Mouse (Mus musculus): Measurements from ENCODE around the gene Rap2b.

The Rap2b gene

DNA sequence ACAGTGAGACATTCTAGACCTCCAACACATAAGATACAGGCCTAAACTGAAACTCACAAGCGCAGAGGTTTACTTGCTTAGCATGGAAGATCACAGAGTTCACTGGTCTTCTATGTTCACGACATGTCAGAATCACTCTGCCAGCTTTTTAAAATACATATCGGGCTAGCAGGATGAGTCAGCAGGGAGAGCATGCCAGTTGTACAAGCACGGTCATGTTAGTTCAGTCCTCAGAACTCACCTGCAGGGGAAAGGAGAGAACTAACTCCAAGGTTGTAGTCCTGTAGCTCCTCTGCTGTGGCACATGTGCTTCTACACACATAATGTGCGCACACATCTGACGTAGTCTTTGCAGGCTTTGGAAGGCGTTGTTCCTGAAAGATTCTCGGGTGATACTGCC lies 14.6 kb downstream of the Rap2b start:
- no peak for DNase-seq (ENCODE audit: low spot score in 2 of 2)

DNA sequence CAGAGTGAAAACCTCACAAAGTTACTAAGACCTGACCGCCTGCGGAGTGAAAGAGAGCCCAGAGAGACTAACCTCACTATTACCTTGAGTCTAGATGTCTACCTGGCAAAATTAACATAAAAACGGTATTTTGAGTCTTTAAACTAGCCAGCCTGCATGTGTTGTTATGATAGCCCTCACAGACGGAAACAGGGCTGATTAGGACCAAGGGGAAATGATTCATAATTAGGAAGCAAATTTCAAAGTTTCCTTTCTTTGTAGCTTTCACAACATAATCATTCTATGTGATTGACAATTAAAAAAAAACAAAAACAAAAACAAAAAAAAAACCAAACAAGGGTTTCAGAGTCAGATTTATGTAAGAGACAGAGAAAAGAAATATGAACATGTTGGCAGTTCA lies 24.9 kb downstream of the Rap2b start:
- no peak for DNase-seq (ENCODE audit: low spot score in 2 of 2)

- no peak for DNase-seq (ENCODE audit: low spot score in 2 of 2)
Measured at GRCm38 (mm10) chr3:61391564-61391963, 30.1 kb downstream of the Rap2b start.

GRCm38 (mm10) chr3:61392881-61393280 lies 31.4 kb downstream of the Rap2b start:
- DNase-seq (ENCODE audit: low spot score in 2 of 2) = no peak

GRCm38 (mm10) chr3:61393520-61393919 lies 32.1 kb downstream of the Rap2b start:
- no peak for DNase-seq (ENCODE audit: low spot score in 2 of 2)

DNA sequence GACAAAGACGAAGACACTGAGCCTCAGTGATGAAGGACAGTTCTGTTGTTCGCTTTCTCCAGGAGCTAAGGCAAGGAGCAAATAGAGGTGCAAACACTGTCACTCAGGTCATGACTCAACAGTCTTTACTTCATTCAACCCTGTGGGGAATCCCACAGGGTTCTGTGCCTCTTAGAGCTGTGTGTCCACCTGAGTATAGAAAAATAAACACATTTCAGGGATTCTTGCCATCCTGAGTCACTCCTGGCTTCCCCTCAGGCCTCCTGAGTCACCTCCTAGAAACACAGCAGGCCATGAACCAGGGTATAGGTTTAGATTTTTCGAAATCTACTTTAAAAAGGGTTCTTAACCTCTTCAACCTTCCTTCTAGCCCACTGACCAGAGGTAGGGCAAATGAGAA lies 33.9 kb downstream of the Rap2b start:
- no peak for DNase-seq (ENCODE audit: low spot score in 2 of 2)

DNA sequence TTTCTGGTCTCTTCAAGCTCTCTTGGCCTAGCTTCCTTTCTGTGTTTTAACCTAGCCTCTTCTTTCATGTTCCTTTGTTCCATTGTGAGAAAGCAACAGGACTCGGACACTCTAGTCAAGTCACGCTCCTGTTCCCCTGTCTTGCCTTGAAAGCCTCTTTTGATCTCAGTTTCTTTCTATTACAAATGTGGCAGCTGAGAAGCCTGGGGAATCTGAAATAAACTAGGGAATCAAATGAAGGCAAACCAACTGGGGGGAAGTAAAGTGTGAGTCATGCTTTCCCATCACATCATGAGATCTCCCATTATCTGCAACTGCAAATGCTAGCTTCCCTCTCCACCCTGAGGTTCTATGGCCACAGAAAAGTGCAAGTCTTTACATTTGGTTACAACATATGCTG lies 35.3 kb downstream of the Rap2b start:
- DNase-seq (ENCODE audit: low spot score in 2 of 2) = no peak

DNA sequence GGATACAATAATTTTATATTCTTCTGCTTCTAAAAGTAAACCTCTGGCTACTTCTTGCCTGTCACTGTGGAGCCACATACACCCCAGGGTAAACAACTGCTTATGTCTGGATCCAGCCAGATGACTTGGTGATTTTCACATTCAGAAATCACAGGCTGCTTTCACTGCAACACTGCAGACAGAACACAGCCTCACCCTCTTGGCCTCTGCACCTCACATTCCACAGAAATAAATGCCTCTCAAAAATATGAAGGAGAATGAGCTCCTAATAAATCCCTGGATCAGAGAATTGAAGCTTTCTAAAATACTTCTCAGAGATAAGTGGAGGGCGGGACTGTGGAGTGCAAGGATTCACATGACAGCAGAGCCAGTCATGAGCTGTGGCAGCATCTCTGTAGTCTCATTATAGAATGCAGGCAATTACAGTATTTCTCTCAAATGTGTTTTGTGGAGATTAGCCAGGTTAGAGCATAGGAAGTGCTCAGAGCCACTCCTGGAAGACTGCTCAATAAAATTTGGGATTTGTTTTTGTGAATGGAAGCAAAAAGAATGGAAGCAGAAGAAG lies 39.5 kb downstream of the Rap2b start:
- no peak for DNase-seq (ENCODE audit: low spot score in 2 of 2)

GRCm38 (mm10) chr3:61406921-61407320 lies 45.5 kb downstream of the Rap2b start:
- DNase-seq (ENCODE audit: low spot score in 2 of 2) = no peak

- no peak for DNase-seq (ENCODE audit: low spot score in 2 of 2)
Measured at GRCm38 (mm10) chr3:61409683-61410082, 48.2 kb downstream of the Rap2b start.

DNA sequence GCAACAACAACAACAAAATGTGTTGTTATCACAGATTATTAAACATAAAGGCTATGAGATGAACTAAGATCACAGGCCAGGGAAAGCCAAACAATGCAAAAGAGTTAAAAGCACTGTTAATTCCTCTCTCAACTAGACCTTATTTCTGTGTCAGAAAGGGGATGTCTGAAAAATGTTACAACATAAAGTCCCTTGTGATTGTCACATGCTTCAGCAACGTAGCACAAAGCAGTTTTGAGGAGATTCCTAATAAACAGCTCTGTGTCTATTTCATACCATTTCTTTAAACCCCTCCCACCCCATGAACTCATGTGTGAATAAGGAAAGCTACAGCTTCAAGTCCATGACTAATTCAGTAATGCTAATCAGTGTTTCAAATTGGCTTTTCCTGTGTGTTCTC lies 54.4 kb downstream of the Rap2b start:
- DNase-seq (ENCODE audit: low spot score in 2 of 2) = no peak
